Mouse (Mus musculus) bone marrow, adult 2 months (tissue): Measurements from ENCODE around the gene Myh7b. TPM values are rescaled to one million over a fixed set of nuclear protein-coding genes. Genes with fewer than 3 reads are reported as not detected.

ENCODE experiments used
- H3K27ac ChIP-seq: fragments of 200-500 bp; 2 replicates; pipeline ENCODE4 v1.5.1; 2012; ENCODE audit warnings: low read depth, mild to moderate bottlenecking, control low read depth, inconsistent platforms, low read length; ENCODE audit not compliant: control insufficient read depth, poor library complexity, insufficient read depth
- H3K4me1 ChIP-seq: fragments of 200-500 bp; 2 replicates; pipeline ENCODE4 v1.6.1; 2011; ENCODE audit warnings: low read length; ENCODE audit not compliant: control insufficient read depth, insufficient read depth
- H3K4me3 ChIP-seq: fragments of 200-500 bp; replicated peaks from 2 replicates; pipeline ENCODE3; 2011; ENCODE audit warnings: mild to moderate bottlenecking, low read depth, low read length, control low read depth; ENCODE audit not compliant: control insufficient read depth
- CTCF ChIP-seq: fragments of 200-500 bp; IDR thresholded peaks from 2 replicates; pipeline ENCODE4 v1.5.1; 2011; ENCODE audit warnings: low read length, control low read depth; ENCODE audit not compliant: control insufficient read depth, insufficient read depth
- POLR2A ChIP-seq: fragments of 200-500 bp; IDR thresholded peaks from 2 replicates; pipeline ENCODE4 v1.6.1; 2011; ENCODE audit warnings: low read depth, mild to moderate bottlenecking, control low read depth, low read length, borderline replicate concordance; ENCODE audit not compliant: control insufficient read depth
- WGBS: fragments of 180-500 bp; shearing (Covaris S2); methylation state at CpG from one replicate; pipeline ENCODE4 v1.1.7; 2018; 5-methylcytosine and 5-hydroxymethylcytosine counted together
- polyA plus RNA-seq: library from polyadenylated mRNA; stranded (reverse); fragments of >200 nt; gene quantifications from 2 replicates; pipeline ENCODE4 v1.2.4, GENCODE M21; 2011; ENCODE audit warnings: low replicate concordance; ENCODE audit not compliant: missing spikeins, insufficient read depth, insufficient read length

Myh7b gene
- polyA plus RNA-seq, 1 experiment = not detected

- Histone ChIP-seq H3K27ac (no peak overlapping the region), H3K4me1 (no peaks in the 10 kb centered on the region), H3K4me3 (no peak overlapping the region)
- 83% methylated on average over 9 of the region's 9 CpGs for WGBS
- TF ChIP-seq POLR2A (no peak), CTCF (no peak)
These were observed 17.1 kb downstream of the Myh7b start for GRCm38 (mm10) chr2:155628112-155628511.

DNA sequence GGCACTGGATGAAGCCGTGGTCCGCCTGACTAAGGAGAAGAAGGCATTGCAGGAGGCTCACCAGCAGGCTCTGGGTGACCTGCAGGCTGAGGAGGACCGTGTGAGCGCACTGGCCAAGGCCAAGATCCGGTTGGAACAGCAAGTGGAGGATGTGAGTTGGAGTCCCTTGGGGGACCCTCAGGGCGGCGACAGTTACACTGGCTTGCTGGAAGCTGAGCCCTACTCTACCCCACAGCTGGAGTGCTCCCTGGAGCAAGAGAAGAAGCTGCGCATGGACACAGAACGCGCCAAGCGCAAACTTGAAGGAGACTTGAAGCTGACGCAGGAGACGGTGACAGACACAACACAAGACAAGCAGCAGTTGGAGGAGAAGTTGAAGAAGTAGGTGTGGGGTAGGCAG is 17.5 kb downstream of the Myh7b start:
- no peaks in the 10 kb centered on the region for H3K4me1 ChIP-seq
- 87% methylated on average over 13 of the region's 13 CpGs for WGBS
- H3K4me3 ChIP-seq = no peak overlapping the region
- H3K27ac ChIP-seq = no peak overlapping the region
- TF ChIP-seq CTCF = no peak

DNA sequence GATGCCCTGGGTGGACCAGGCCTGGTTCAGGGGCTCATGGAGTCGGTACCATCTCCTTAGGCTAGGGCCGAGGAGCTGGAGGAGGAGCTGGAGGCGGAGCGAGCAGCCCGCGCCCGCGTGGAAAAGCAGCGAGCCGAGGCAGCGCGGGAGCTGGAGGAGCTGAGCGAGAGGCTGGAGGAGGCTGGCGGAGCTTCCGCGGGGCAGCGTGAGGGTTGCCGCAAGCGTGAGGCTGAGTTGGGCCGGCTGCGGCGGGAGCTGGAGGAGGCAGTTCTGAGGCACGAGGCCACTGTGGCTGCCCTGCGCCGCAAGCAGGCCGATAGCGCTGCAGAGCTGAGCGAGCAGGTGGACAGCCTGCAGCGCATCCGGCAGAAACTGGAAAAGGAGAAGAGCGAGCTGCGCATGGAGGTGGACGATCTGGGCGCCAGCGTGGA is 18.2 kb downstream of the Myh7b start:
- Histone ChIP-seq H3K4me1 (no peaks in the 10 kb centered on the region), H3K27ac (no peak overlapping the region; the same call in 1 of the 2 replicates), H3K4me3 (no peak overlapping the region)
- TF ChIP-seq CTCF = no peak
- WGBS = under 1% methylated on average over 35 of the region's 35 CpGs

DNA sequence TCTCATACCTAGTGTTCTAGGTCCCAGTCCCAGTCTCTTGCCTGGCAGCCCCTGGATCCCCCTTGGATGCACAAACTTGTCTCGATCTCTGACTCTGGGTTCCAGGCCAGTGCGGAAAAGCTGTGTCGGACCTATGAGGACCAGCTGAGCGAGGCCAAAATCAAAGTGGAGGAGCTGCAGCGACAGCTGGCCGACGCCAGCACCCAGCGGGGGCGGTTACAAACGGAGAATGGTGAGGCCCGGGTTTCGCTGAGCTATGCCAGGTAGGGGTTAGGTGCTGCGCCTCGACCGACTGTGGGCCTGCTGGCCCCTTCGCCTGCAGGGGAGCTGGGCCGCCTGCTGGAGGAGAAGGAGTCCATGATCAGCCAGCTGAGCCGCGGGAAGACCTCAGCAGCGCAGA is 19.1 kb downstream of the Myh7b start:
- Histone ChIP-seq H3K27ac (no peak overlapping the region), H3K4me1 (no peaks in the 10 kb centered on the region), H3K4me3 (no peak overlapping the region)
- WGBS = 27% methylated on average over 20 of the region's 20 CpGs
- no peak for TF ChIP-seq POLR2A
- TF ChIP-seq CTCF = no peak

GRCm38 (mm10) chr2:155630590-155631416 is 19.8 kb downstream of the Myh7b start:
- TF ChIP-seq CTCF = no peak
- no peak for TF ChIP-seq POLR2A
- Histone ChIP-seq H3K27ac (no peak overlapping the region; the same call in 1 of the 2 replicates), H3K4me3 (no peak overlapping the region), H3K4me1 (no peaks in the 10 kb centered on the region)
- 38% methylated on average over 43 of the region's 43 CpGs for WGBS

GRCm38 (mm10) chr2:155632138-155632936 is 21.3 kb downstream of the Myh7b start:
- H3K4me1 ChIP-seq = no peaks in the 10 kb centered on the region
- 86% methylated on average over 30 of the region's 30 CpGs for WGBS
- no peak overlapping the region for H3K4me3 ChIP-seq
- no peak overlapping the region for H3K27ac ChIP-seq
- TF ChIP-seq POLR2A = no peak
- TF ChIP-seq CTCF = no peak

DNA sequence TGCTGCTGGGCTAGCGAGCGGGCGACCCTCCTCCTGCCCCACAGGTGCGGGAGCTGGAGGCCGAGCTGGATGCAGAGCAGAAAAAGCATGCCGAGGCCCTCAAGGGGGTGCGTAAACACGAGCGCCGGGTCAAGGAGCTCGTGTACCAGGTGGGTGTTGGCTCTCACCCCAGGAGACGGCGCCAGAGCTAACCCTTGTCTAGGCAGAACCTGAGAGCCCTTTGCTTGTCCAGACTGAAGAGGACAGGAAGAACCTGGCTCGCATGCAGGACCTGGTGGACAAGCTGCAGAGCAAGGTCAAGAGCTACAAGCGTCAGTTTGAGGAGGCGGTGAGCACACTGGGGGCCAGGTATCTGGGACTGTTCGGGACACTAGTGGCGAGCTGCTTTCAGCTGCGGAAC is 22.1 kb downstream of the Myh7b start:
- no peak overlapping the region for H3K4me3 ChIP-seq
- H3K4me1 ChIP-seq = no peaks in the 10 kb centered on the region
- WGBS = 93% methylated on average over 19 of the region's 19 CpGs
- no peak for TF ChIP-seq CTCF
- no peak for TF ChIP-seq POLR2A
- H3K27ac ChIP-seq = no peak overlapping the region

GRCm38 (mm10) chr2:155633731-155634130 is 22.7 kb downstream of the Myh7b start:
- TF ChIP-seq POLR2A (no peak), CTCF (no peak)
- 93% methylated on average over 9 of the region's 9 CpGs for WGBS
- Histone ChIP-seq H3K4me3 (no peak overlapping the region), H3K4me1 (no peaks in the 10 kb centered on the region), H3K27ac (no peak overlapping the region)
